Mouse (Mus musculus) cerebellum, adult 9-10 months (tissue): ENCODE results near the gene Msto1.
"Not testable (repeated sequence)": the region's sequence is repeated elsewhere in the genome, so short reads cannot be mapped to it uniquely, and the experiment has no call there.

ENCODE experiments used
- DNase-seq: peaks from one replicate; pipeline ENCODE4 v3.0.0; 2022

The Msto1 gene

DNA sequence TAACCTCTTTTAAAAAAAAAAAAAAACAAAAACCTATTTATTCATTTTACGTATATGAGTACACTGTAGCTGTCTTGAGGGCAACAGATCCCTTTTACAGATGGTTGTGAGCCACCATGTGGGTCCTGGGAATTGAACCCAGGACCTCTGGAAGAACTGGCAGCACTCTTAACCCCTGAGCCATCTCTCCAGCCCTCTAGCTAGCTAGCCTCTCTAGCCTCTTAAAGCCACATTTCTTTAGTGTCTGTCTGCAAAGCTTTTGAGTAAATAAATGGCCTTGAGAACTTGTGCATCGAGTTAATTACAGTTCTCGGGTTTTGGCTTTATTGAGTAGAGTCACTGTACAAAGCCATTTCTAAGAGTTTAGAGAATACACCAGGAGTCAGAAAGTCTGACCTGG lies 9.0 kb downstream of the Msto1 start:
- DNase-seq = no peak

- DNase-seq = not testable (repeated sequence)
These were observed 20.8 kb downstream of the Msto1 start for GRCm38 (mm10) chr3:88893011-88893410.

DNA sequence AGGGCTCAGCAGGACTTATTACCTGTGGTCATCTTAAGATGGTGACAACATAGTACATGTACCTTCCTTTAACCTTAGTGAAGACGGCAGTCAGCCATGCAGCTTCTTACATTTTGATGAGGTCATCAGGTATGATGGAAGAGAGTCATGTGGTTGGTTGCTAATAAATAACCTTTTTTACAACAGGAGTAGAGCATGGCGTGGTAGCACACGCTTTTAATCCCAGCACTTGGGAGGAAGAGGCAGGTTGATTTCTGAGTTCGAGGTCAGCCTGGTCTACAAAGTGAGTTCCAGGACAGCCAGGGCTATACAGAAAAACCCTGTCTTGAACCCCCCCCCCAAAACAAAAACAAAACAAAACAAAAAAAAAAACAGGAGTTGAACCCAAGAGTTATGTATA lies 31.3 kb downstream of the Msto1 start:
- not testable (repeated sequence) for DNase-seq

GRCm38 (mm10) chr3:88868449-88868848 lies 45.4 kb downstream of the Msto1 start:
- DNase-seq = not testable (repeated sequence)

GRCm38 (mm10) chr3:88867177-88867576 lies 46.6 kb downstream of the Msto1 start:
- not testable (repeated sequence) for DNase-seq

- not testable (repeated sequence) for DNase-seq
These were observed 47.1 kb downstream of the Msto1 start for GRCm38 (mm10) chr3:88866735-88867134.

DNA sequence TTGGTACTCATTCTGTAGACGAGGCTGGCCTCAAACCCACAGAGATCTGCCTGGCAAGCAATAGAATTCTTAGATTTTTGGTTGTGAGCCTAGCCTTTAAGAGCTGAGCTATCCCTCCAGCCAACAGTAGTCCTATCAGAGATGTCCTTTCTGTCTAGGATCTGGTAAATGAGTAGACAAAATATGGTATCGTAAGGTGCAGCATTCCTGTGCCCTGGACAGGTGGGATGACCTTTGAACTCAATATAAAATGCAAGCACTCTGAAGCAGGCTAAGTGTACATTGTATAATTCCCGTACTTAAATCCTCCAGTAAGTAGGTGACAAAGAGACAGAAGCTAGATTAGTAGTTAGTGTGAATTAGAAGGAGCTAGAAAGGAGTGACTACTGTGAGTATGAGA lies 51.7 kb downstream of the Msto1 start:
- DNase-seq = no peak

- DNase-seq = no peak
These were observed 58.0 kb downstream of the Msto1 start for GRCm38 (mm10) chr3:88855837-88856236.
